Mouse (Mus musculus) embryonic fibroblast, embryonic 13.5 days (primary cell): ENCODE measurements around the gene Dnhd1.

ENCODE experiments used
- CTCF ChIP-seq: IDR thresholded peaks from 2 replicates; pipeline ENCODE4 v1.5.1; 2011; ENCODE audit warnings: mild to moderate bottlenecking, control low read depth, low read length, moderate library complexity, borderline replicate concordance; ENCODE audit not compliant: insufficient read depth
- POLR2A ChIP-seq: IDR thresholded peaks from 2 replicates; pipeline ENCODE4 v1.6.1; 2011; ENCODE audit warnings: low read depth, mild to moderate bottlenecking, control low read depth, low read length, moderate library complexity

- no peak for TF ChIP-seq POLR2A
- TF ChIP-seq CTCF: no peak
Measured at GRCm38 (mm10) chr7:105685541-105686197, 35.0 kb downstream of the Dnhd1 start.
